Mouse (Mus musculus): ENCODE data around the gene App. TPM values are rescaled to one million over a fixed set of nuclear protein-coding genes. Genes with fewer than 3 reads are reported as not detected.
A peak's percentile ranks its signal among the peaks of the same experiment; 100 is the strongest.

App gene
- total and polyA plus RNA-seq, 2 experiments from 2014 or later: 498 to 526 TPM

DNA sequence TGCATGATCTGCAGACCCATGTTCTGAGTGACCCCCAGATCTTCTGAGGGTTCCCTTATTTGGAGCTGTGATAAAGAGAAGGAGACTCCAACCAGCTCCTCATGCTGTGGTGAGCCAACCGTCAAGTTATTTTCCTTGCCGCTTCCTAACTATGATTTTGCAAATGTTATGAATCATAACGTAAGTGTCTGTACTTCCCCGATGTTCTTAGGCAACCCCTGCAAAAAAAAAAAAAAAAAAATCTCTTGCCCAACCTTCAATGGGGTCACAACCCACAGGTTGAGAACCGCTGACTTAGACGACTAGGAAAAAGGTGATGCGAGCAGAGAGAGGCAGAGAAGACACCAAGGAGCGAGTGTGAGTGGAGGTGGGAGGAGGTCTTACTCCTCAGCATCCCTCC is 21.1 kb downstream of the App start:
- H3K27me3 ChIP-seq (ENCODE audit: insufficient read depth, low read length): no peaks in the 10 kb centered on the region
- DNase-seq (ENCODE audit: low spot score) (no peak), ATAC-seq (no peak)
- no peak overlapping the region for H3K4me2 ChIP-seq (ENCODE audit: low read depth, low read length)
- H3K4me3 ChIP-seq (ENCODE audit: low read length): no peak overlapping the region
- no peaks in the 10 kb centered on the region for H3K36me3 ChIP-seq (ENCODE audit: insufficient read depth, low read length)
- no peak for TF ChIP-seq CTCF (IDR thresholded peaks at IDR 0.05; ENCODE audit: low read depth)
- H3K27ac ChIP-seq: no peak overlapping the region
- WGBS: 83% methylated on average over 8 of the region's 8 CpGs
- H3K9me3 ChIP-seq (ENCODE audit: low read length): no peaks in the 10 kb centered on the region
- no peak overlapping the region for H3K9ac ChIP-seq (replicated peaks; ENCODE audit: low read length)
- peaks cover 17% of the 10 kb centered on the region; the same call in 1 of the 2 replicates for H3K4me1 ChIP-seq (ENCODE audit: insufficient read depth, low read length)

DNA sequence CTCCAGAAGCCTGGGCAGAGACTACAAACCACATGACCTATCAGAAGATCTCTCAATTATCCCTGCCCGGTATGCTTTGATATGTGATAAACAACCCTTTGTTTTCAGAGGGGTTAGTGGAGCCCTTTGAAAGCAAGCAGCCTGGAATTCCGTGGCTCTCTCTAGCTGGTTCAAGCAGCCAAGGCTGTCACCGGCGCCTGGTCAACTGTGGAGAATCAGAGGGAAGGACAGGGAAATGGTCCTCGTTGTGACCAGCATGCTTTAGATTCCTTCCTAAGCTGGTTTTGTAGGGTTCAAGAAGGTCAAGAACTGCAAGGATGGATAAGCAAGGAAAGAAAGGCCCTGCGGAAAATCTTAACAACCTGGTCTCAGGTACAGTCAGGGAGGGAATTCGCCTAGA is 21.9 kb downstream of the App start:
- Histone ChIP-seq H3K4me1 (ENCODE audit: insufficient read depth, low read length) (peaks cover 17% of the 10 kb centered on the region; the same call in 1 of the 2 replicates), H3K9me3 (ENCODE audit: low read length) (no peaks in the 10 kb centered on the region), H3K4me2 (ENCODE audit: low read depth, low read length) (no peak overlapping the region), H3K27ac (0 out of 2 replicates have a peak overlapping the region, but pooled peaks have one; percentile 45), H3K36me3 (ENCODE audit: insufficient read depth, low read length) (no peaks in the 10 kb centered on the region), H3K9ac (replicated peaks; ENCODE audit: low read length) (no peak overlapping the region), H3K4me3 (ENCODE audit: low read length) (no peak overlapping the region), H3K27me3 (ENCODE audit: insufficient read depth, low read length) (no peaks in the 10 kb centered on the region)
- no peak for TF ChIP-seq CTCF (IDR thresholded peaks at IDR 0.05; ENCODE audit: low read depth)
- ATAC-seq: no peak
- DNase-seq (ENCODE audit: low spot score): no peak
- 36% methylated on average over 7 of the region's 7 CpGs for WGBS

DNA sequence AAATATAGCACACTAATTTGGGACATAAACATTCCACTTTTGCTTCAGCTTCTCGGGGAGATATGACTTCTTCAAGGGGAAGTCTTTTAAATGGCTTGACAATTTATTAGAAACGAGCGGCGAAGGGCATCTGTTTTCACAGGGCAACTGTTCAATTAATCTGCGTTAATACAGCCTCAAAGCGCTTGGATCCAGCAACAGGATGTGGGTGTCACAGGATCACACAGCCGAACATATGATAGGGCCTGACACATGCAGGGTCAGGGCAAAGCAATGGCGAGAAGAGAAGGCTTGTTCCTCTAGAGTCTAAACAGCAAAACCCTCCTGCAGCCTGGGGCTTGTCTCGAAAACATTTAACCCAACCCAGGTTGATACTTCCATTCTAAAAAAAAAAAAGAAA is 22.7 kb downstream of the App start:
- no peak for ATAC-seq
- no peak overlapping the region for H3K4me2 ChIP-seq (ENCODE audit: low read depth, low read length)

GRCm38 (mm10) chr16:85149509-85149871 is 24.1 kb downstream of the App start:
- DNase-seq (ENCODE audit: low spot score): no peak
- 50% methylated on average over 1 of the region's 1 CpGs for WGBS
- Histone ChIP-seq H3K4me3 (ENCODE audit: low read length) (no peak overlapping the region), H3K4me2 (ENCODE audit: low read depth, low read length) (no peak overlapping the region), H3K27ac (no peak overlapping the region), H3K4me1 (ENCODE audit: insufficient read depth, low read length) (peaks cover 21% of the 10 kb centered on the region; the same call in 1 of the 2 replicates), H3K27me3 (ENCODE audit: insufficient read depth, low read length) (no peaks in the 10 kb centered on the region), H3K9me3 (ENCODE audit: low read length) (no peaks in the 10 kb centered on the region), H3K9ac (replicated peaks; ENCODE audit: low read length) (no peak overlapping the region), H3K36me3 (ENCODE audit: insufficient read depth, low read length) (no peaks in the 10 kb centered on the region)
- ATAC-seq: no peak
- no peak for TF ChIP-seq CTCF (IDR thresholded peaks at IDR 0.05; ENCODE audit: low read depth)

More for the DNA sequence above, 22.7 kb downstream of the App start:
- Histone ChIP-seq H3K36me3 (ENCODE audit: insufficient read depth, low read length) (no peaks in the 10 kb centered on the region), H3K9me3 (ENCODE audit: low read length) (no peaks in the 10 kb centered on the region), H3K4me3 (ENCODE audit: low read length) (no peak overlapping the region), H3K9ac (replicated peaks; ENCODE audit: low read length) (no peak overlapping the region), H3K27ac (no peak overlapping the region; the same call in 1 of the 2 replicates), H3K27me3 (ENCODE audit: insufficient read depth, low read length) (no peaks in the 10 kb centered on the region), H3K4me1 (ENCODE audit: insufficient read depth, low read length) (peaks cover 17% of the 10 kb centered on the region; the same call in 1 of the 2 replicates)
- WGBS: 56% methylated on average over 9 of the region's 9 CpGs
- TF ChIP-seq CTCF (IDR thresholded peaks at IDR 0.05; ENCODE audit: low read depth): no peak
- DNase-seq (ENCODE audit: low spot score): no peak

- 60% methylated on average over 9 of the region's 9 CpGs for WGBS
- ATAC-seq (peak; percentile 61; the same call in 1 of the 2 replicates), DNase-seq (ENCODE audit: low spot score) (no peak)
- Histone ChIP-seq H3K4me2 (ENCODE audit: low read depth, low read length) (no peak overlapping the region), H3K4me3 (ENCODE audit: low read length) (no peak overlapping the region), H3K36me3 (ENCODE audit: insufficient read depth, low read length) (no peaks in the 10 kb centered on the region), H3K9me3 (ENCODE audit: low read length) (no peaks in the 10 kb centered on the region), H3K4me1 (ENCODE audit: insufficient read depth, low read length) (peaks cover 21% of the 10 kb centered on the region; the same call in 1 of the 2 replicates), H3K27ac (peak overlapping the region; percentile 9; the same call in 1 of the 2 replicates), H3K9ac (replicated peaks; ENCODE audit: low read length) (no peak overlapping the region), H3K27me3 (ENCODE audit: insufficient read depth, low read length) (no peaks in the 10 kb centered on the region)
- TF ChIP-seq CTCF (IDR thresholded peaks at IDR 0.05; ENCODE audit: low read depth): no peak
These were observed 24.7 kb downstream of the App start for GRCm38 (mm10) chr16:85148615-85149508.

- H3K36me3 ChIP-seq (ENCODE audit: insufficient read depth, low read length): no peaks in the 10 kb centered on the region
These were observed 26.1 kb downstream of the App start for GRCm38 (mm10) chr16:85147440-85147839.

GRCm38 (mm10) chr16:85145771-85146178 is 27.8 kb downstream of the App start:
- DNase-seq (ENCODE audit: low spot score) (no peak), ATAC-seq (no peak)
- H3K4me1 ChIP-seq (ENCODE audit: insufficient read depth, low read length): peaks cover 13% of the 10 kb centered on the region; the same call in 1 of the 2 replicates
- no peak overlapping the region for H3K4me2 ChIP-seq (ENCODE audit: low read depth, low read length)
- H3K36me3 ChIP-seq (ENCODE audit: insufficient read depth, low read length): no peaks in the 10 kb centered on the region
- H3K9ac ChIP-seq (replicated peaks; ENCODE audit: low read length): no peak overlapping the region
- no peak overlapping the region for H3K27ac ChIP-seq
- TF ChIP-seq CTCF (IDR thresholded peaks at IDR 0.05; ENCODE audit: low read depth): no peak
- no peaks in the 10 kb centered on the region for H3K9me3 ChIP-seq (ENCODE audit: low read length)
- H3K27me3 ChIP-seq (ENCODE audit: insufficient read depth, low read length): no peaks in the 10 kb centered on the region
- no peak overlapping the region for H3K4me3 ChIP-seq (ENCODE audit: low read length)
- 58% methylated on average over 11 of the region's 11 CpGs for WGBS

More at GRCm38 (mm10) chr16:85147440-85147839, 26.1 kb downstream of the App start:
- Histone ChIP-seq H3K9me3 (ENCODE audit: low read length) (no peaks in the 10 kb centered on the region), H3K9ac (replicated peaks; ENCODE audit: low read length) (no peak overlapping the region), H3K4me3 (ENCODE audit: low read length) (no peak overlapping the region), H3K4me1 (ENCODE audit: insufficient read depth, low read length) (peaks cover 21% of the 10 kb centered on the region; the same call in 1 of the 2 replicates), H3K27ac (no peak overlapping the region), H3K27me3 (ENCODE audit: insufficient read depth, low read length) (no peaks in the 10 kb centered on the region), H3K4me2 (ENCODE audit: low read depth, low read length) (no peak overlapping the region)
- ATAC-seq (no peak), DNase-seq (ENCODE audit: low spot score) (no peak)
- WGBS: 83% methylated on average over 4 of the region's 4 CpGs
- no peak for TF ChIP-seq CTCF (IDR thresholded peaks at IDR 0.05; ENCODE audit: low read depth)
